Mouse (Mus musculus) stomach, embryonic 16.5 days (tissue): ENCODE results near the gene Arf5. TPM values are rescaled to one million over a fixed set of nuclear protein-coding genes. Genes with fewer than 3 reads are reported as not detected.

Source experiments
- ATAC-seq: fragments of 200-750 bp; cut with Nextera tagmentation; 2 replicates; pipeline ENCODE4 v1.8.0; 2017; ENCODE audit warnings: moderate number of reproducible peaks, moderate TSS enrichment; ENCODE audit not compliant: insufficient read depth, low FRiP score
- H3K27ac ChIP-seq: fragments of 300-500 bp; sonication (generic); 2 replicates; pipeline ENCODE4 v1.5.1; 2014; ENCODE audit warnings: low read length
- H3K27me3 ChIP-seq: fragments of 300-500 bp; sonication (generic); 2 replicates; pipeline ENCODE4 v1.6.1; 2014; ENCODE audit warnings: low read length, control low read depth, mixed read lengths; ENCODE audit not compliant: control insufficient read depth, insufficient read depth
- H3K36me3 ChIP-seq: fragments of 300-500 bp; sonication (generic); 2 replicates; pipeline ENCODE4 v1.6.1; 2014; ENCODE audit warnings: low read length; ENCODE audit not compliant: control insufficient read depth, insufficient read depth
- H3K4me1 ChIP-seq: fragments of 300-500 bp; sonication (generic); 2 replicates; pipeline ENCODE4 v1.6.1; 2014; ENCODE audit warnings: low read length, control low read depth, mixed read lengths; ENCODE audit not compliant: control insufficient read depth, insufficient read depth
- H3K4me2 ChIP-seq: fragments of 300-500 bp; sonication (generic); 2 replicates; pipeline ENCODE4 v1.6.1; 2014; ENCODE audit warnings: low read depth, low read length, mixed read lengths
- H3K4me3 ChIP-seq: fragments of 300-500 bp; sonication (generic); replicated peaks from 2 replicates; pipeline ENCODE4 v1.5.1; 2014; ENCODE audit warnings: mild to moderate bottlenecking, low read length
- H3K9ac ChIP-seq: fragments of 300-500 bp; sonication (generic); 2 replicates; pipeline ENCODE4 v1.6.1; 2014; ENCODE audit warnings: low read length
- H3K9me3 ChIP-seq: fragments of 300-500 bp; sonication (generic); replicated peaks from 2 replicates; pipeline ENCODE4 v1.6.1; 2016; ENCODE audit warnings: low read length, control low read depth; ENCODE audit not compliant: control insufficient read depth
- WGBS: fragments of 180-500 bp; shearing (Covaris S2); extraction: QIAGEN DNeasy Blood & Tissue Kit; methylation state at CpG from one replicate; pipeline ENCODE4 v1.1.7; 2014; 5-methylcytosine and 5-hydroxymethylcytosine counted together
- polyA plus RNA-seq: library from polyadenylated mRNA; unstranded; fragments of >200 nt; fragmentation: Nextera tagmentation; extraction: Ambion mirVana; gene quantifications from 2 replicates; pipeline ENCODE4 v1.2.1, GENCODE M21; 2015

Gene Arf5
- polyA plus RNA-seq, 1 experiment from 2014 or later = 286 TPM

DNA sequence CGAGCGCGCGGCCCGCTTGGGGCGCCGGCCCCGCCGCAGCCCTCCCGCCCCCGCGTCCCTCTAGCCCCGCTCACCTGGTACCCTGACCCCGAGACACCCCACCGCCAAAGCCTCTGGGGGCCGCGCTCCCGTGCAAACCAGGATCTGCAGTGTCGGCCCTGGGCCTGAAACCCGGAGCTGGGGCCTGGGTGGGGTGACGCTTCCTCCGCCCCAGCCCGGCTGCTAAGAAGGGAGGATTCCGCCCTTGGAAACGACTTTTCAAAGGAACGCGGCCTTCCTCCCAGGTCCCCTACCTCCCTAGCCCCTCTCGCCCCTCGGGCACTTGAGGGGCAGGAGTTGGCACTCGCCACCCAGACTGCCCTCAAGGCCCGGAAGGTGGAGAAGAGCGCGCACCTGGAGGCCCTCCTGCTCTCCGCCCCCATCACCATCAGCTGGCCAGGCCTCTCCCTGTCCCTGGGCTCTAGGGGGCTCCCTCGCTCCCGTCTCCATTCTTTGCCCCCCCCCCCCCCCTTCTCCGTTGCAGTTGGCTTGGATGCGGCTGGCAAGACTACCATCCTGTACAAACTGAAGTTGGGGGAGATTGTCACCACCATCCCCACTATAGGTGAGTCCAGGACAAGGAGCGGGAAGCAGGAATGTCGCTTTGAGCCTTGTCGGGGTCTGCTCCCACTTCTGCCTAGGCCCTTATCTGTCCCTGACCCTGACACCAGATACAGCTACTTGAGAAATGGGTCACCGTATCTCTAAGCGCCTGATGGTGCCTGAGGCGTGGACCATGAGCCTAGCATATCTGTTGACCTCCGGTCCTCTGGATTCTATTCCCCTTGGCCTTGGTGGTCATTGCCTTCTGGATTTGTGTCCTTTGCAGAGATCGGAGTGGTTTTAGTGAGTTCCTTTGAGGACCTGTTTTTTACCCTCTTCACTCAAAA, 671 bp downstream of the Arf5 start:
- H3K9me3 ChIP-seq = no peaks in the 10 kb centered on the region
- H3K9ac ChIP-seq = peak overlapping the region; percentile 95
- H3K36me3 ChIP-seq = peaks cover 7% of the 10 kb centered on the region
- H3K27me3 ChIP-seq = no peaks in the 10 kb centered on the region
- H3K4me1 ChIP-seq = peaks cover 26% of the 10 kb centered on the region
- 0 out of 2 replicates have a peak, but pooled peaks have one; percentile 18 for ATAC-seq
- WGBS = 8% methylated on average over 45 of the region's 46 CpGs
- peak overlapping the region; percentile 72 for H3K4me3 ChIP-seq
- H3K27ac ChIP-seq = peak overlapping the region; percentile 77
- H3K4me2 ChIP-seq = peak overlapping the region; percentile 70

DNA sequence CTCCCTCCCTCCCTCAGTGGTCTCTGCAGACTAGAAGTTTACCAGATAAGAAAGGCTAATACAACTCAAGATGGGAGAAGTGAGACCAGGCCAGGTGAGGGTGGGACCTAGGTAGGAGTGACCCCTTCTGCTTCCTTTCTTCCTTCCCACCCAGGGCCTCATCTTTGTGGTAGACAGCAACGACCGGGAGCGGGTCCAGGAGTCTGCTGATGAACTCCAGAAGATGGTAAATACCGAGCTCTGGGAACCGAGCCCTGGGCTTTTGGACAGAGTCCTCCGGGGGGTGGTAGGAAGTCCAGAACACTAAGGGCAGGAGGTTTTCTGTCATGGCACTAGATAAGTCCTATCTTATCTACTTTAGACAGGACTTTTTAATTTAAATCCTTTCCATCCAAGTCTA, 1.7 kb downstream of the Arf5 start:
- no peaks in the 10 kb centered on the region for H3K27me3 ChIP-seq
- no peak overlapping the region for H3K27ac ChIP-seq
- H3K4me1 ChIP-seq = peaks cover 23% of the 10 kb centered on the region
- H3K36me3 ChIP-seq = peaks cover 6% of the 10 kb centered on the region; the same call in 1 of the 2 replicates
- peak overlapping the region; percentile 72; the same call in 1 of the 2 replicates for H3K4me3 ChIP-seq
- WGBS = 81% methylated on average over 6 of the region's 6 CpGs
- no peaks in the 10 kb centered on the region for H3K9me3 ChIP-seq
- H3K9ac ChIP-seq = peak overlapping the region; percentile 13; the same call in 1 of the 2 replicates
- no peak for ATAC-seq
- H3K4me2 ChIP-seq = peak overlapping the region; percentile 70

DNA sequence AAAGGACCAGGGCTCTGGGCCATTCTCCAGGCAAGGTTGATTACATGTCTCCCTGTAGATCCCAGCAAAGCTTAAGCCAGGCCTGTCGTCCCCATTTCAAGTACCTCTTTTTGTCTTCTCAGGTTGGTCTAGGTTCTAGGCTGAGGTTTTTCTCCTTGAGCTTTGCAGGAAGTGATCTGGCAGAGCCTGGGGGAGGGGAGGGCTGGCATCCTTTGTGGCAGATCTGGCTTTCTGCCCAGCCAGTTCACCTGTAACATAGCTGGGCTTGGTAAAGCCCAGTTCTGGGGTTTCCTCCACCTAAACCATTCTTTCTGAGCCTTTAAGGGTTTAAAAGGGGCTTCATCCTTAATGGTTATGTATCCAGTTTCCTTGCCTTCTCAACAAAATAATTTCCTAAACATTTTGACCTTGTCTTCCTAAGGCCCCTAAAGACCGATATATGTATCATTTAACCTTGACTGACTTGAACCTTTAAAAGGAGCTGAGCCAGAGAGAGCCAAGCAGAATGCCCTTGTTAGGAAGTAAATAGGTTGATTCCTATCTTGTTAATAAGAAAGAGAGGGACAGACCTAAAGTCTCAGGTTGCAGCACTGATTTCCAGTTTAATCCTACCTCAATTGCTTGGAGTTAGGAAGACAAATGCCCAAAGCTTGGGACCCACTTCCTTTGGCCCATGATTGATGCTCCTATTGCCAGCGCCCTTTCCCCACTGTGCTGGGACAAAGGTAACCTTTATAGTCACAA, 3.9 kb downstream of the Arf5 start, which contains the start of gene Fscn3:
Gene Fscn3 (plus strand): TSS at position 694 of the 744 bp plus-strand sequence.
- H3K27ac ChIP-seq = no peak within 1 kb of the TSS
- H3K9ac ChIP-seq = no peak within 1 kb of the TSS
- peaks cover 6% of the 10 kb centered on the region; the same call in 1 of the 2 replicates for H3K36me3 ChIP-seq
- peaks cover 8% of the 10 kb centered on the region; the same call in 1 of the 2 replicates for H3K4me1 ChIP-seq
- no peak within 1 kb of the TSS for H3K4me3 ChIP-seq
- no peaks in the 10 kb centered on the region for H3K27me3 ChIP-seq
- no peak for ATAC-seq
- WGBS = 80% methylated on average over 3 of the region's 3 CpGs
- H3K4me2 ChIP-seq = no peak within 1 kb of the TSS
- H3K9me3 ChIP-seq = no peaks in the 10 kb centered on the region

DNA sequence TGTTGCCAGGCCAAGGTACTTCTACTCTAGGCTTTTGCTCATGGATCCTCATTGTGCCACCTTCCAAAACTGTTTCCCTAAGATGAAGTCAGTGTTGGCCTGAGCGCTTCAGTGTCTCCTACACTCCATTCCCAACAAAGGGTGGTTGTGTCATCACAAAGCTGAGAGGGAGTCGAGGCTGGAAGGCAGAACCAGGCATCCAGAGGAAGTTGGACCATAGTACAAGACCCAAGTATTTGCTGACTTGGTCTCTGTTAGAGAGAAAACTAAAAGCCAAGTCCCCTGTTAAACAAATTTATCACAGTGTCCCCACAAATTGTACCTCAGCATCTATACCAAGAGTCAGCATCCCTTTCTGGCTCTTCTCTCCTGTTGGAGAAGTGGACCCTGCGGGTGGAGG, 4.9 kb downstream of the Arf5 start, which contains the start of gene Gcc1:
Gene Gcc1 (minus strand): TSS at position 101 of the 400 bp plus-strand sequence.
- ATAC-seq = no peak

DNA sequence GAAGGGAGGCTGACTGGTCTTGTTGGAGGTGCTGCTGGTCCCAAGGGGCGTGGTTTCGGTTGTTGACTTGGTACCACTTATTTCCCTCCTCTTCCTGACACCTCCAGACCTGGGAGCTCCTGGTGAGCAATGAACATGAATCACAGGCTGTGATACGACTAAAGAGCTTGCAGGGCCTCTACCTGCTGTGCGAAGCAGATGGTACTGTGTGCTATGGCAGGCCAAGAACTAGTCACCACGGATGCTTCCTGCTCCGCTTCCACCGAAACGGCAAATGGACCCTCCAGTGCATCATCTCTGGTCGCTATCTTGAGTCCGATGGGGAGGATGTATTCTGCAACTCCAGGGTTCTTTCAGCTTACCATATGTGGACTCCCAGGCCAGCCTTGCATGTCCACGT, 6.5 kb downstream of the Arf5 start:
- Histone ChIP-seq H3K9me3 (no peaks in the 10 kb centered on the region), H3K4me1 (peaks cover under 1% of the 10 kb centered on the region; the same call in 1 of the 2 replicates), H3K4me3 (no peak overlapping the region), H3K27me3 (no peaks in the 10 kb centered on the region), H3K9ac (no peak overlapping the region), H3K27ac (no peak overlapping the region), H3K4me2 (no peak overlapping the region), H3K36me3 (peaks cover 6% of the 10 kb centered on the region; the same call in 1 of the 2 replicates)
- ATAC-seq = no peak
- 86% methylated on average over 11 of the region's 11 CpGs for WGBS

More for the DNA sequence above, 4.9 kb downstream of the Arf5 start, which contains the start of gene Gcc1:
- Histone ChIP-seq H3K9me3 (no peaks in the 10 kb centered on the region), H3K27me3 (no peaks in the 10 kb centered on the region), H3K9ac (no peak within 1 kb of the TSS), H3K27ac (no peak within 1 kb of the TSS), H3K36me3 (peaks cover 6% of the 10 kb centered on the region; the same call in 1 of the 2 replicates), H3K4me2 (no peak within 1 kb of the TSS), H3K4me3 (no peak within 1 kb of the TSS), H3K4me1 (peaks cover 7% of the 10 kb centered on the region; the same call in 1 of the 2 replicates)
- WGBS = 90% methylated on average over 3 of the region's 3 CpGs

DNA sequence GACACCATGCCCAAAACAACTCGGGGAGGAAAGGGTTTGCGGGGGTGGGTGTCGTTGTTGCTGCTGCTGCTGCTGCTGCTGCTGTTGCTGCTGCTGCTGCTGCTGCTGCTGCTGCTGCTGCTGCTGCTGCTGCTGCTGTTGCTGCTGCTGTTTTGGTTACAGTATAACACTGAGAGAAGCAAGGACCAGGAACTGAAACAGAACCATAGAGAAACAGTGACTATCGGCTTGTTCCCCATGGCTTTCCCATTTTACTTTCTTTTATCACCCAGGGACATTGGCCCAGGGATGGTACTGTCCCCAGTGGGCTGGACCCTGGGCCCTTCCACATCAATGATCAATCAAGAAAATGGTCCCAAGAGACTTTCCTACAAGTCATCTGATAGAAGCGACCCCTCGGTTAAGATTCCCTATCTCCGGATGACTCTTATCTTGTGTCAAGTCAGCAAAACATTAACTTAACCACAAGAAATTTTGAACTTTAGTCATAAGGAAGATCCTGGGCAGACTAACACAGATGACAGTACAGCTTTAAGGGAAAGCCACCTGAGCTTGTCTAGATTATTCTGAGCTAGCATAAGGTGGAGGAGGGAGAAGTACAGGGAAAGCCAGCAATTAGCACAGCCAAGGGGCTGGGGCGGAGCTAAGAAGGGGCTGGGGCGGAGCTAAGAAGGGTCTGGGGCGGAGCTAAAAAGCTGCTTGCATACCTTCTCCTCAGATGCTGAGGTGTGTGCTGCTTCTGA, 7.6 kb downstream of the Arf5 start:
- no peak overlapping the region for H3K9ac ChIP-seq
- ATAC-seq = peak; percentile 37; the same call in 1 of the 2 replicates
- H3K36me3 ChIP-seq = peaks cover 6% of the 10 kb centered on the region; the same call in 1 of the 2 replicates
- no peaks in the 10 kb centered on the region for H3K9me3 ChIP-seq
- no peak overlapping the region for H3K4me2 ChIP-seq
- H3K4me1 ChIP-seq = no peaks in the 10 kb centered on the region
- 68% methylated on average over 10 of the region's 10 CpGs for WGBS
- no peaks in the 10 kb centered on the region for H3K27me3 ChIP-seq
- H3K27ac ChIP-seq = no peak overlapping the region
- H3K4me3 ChIP-seq = no peak overlapping the region

DNA sequence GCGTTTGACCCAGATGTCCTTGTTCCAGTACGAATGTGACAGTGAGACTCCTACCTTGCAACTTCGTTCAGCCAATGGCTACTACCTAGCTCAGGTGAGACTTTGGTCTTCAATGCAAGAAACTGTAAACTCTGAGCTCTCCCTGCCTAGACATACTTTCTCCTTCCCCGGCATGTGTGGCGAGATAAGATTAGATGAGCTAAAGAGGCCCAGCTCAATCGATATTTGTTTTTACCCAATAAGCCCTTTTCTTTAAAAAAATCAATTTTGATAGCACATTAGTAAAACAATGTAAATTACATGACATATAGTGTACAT, 8.1 kb downstream of the Arf5 start:
- no peaks in the 10 kb centered on the region for H3K27me3 ChIP-seq
- WGBS = 54% methylated on average over 6 of the region's 6 CpGs
- no peak overlapping the region for H3K4me3 ChIP-seq
- no peak overlapping the region for H3K9ac ChIP-seq
- no peaks in the 10 kb centered on the region for H3K4me1 ChIP-seq
- peak; percentile 25; the same call in 1 of the 2 replicates for ATAC-seq
- H3K9me3 ChIP-seq = no peaks in the 10 kb centered on the region
- no peak overlapping the region for H3K27ac ChIP-seq
- 0 out of 2 replicates have a peak, but pooled peaks cover 6% of the 10 kb centered on the region for H3K36me3 ChIP-seq
- H3K4me2 ChIP-seq = no peak overlapping the region

DNA sequence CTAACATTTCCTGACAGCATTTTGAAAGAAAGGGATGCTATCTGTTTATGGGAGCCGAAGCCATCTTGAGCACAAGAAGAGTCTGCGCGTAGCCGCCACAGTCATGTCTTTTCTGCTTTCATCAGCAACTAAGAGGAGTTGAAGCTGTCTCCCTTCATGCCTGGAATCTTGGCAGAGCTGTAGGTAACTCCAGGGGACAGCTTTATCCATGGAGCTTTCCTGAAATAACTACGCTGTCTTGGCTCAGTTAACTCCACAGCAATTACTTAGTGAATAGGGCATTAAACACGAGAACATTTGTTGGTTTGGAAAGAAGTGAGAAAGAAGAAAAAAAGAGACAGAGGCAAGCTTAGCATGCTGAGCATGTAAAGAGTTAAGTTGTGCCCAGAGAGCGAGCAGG, 24.6 kb downstream of the Arf5 start:
- no peaks in the 10 kb centered on the region for H3K4me1 ChIP-seq
- no peak overlapping the region for H3K27ac ChIP-seq
- no peak for ATAC-seq
- H3K9ac ChIP-seq = no peak overlapping the region
- H3K9me3 ChIP-seq = no peaks in the 10 kb centered on the region
- H3K4me3 ChIP-seq = no peak overlapping the region
- 85% methylated on average over 7 of the region's 7 CpGs for WGBS
- H3K27me3 ChIP-seq = peaks cover 28% of the 10 kb centered on the region
- H3K36me3 ChIP-seq = no peaks in the 10 kb centered on the region
- no peak overlapping the region for H3K4me2 ChIP-seq
